14 mouse cellular contexts compared by ENCODE assay signal in genomic region chr13:35845306-35845705, GRCm38 (mm10).
"Had no signal": no experiment of that assay in that cellular context is flagged by ENCODE, and none has a peak within 500 bp of the region (broad histone marks: within the 10 kb centered on the region; RNA-seq: fewer than 3 reads in every experiment).

No protein-coding gene starts in this region.

- H3K27ac ChIP-seq: kidney, embryonic 15.5 days; liver, embryonic 13.5 days; lung, embryonic 15.5 days; stomach, embryonic 15.5 days had no signal

- H3K36me3 ChIP-seq: kidney, embryonic 15.5 days; lung, embryonic 15.5 days; stomach, embryonic 15.5 days had no signal

- H3K4me3 ChIP-seq: kidney, embryonic 15.5 days; liver, embryonic 13.5 days; lung, embryonic 15.5 days; stomach, embryonic 15.5 days had no signal

- ATAC-seq: liver, postnatal 0 days had no signal

- H3K9me3 ChIP-seq: kidney, embryonic 15.5 days; liver, embryonic 13.5 days; lung, embryonic 15.5 days; stomach, embryonic 15.5 days had no signal

- H3K4me2 ChIP-seq: kidney, embryonic 15.5 days; liver, embryonic 13.5 days; lung, embryonic 15.5 days; stomach, embryonic 15.5 days had no signal

- DNase-seq: kidney, adult 2 months; kidney, postnatal 14 days; layer of hippocampus, adult 9-11 months; layer of hippocampus, postnatal 36 days; liver; liver, embryonic 13.5 days; liver, postnatal 0 days; lung, postnatal 14 days; right cerebral cortex, postnatal 14 days; thymus, adult 2 months; thymus, postnatal 25 days had no signal

- H3K27me3 ChIP-seq: kidney, embryonic 15.5 days; liver, embryonic 13.5 days; lung, embryonic 15.5 days; stomach, embryonic 15.5 days had no signal

- H3K9ac ChIP-seq: kidney, embryonic 15.5 days; liver, embryonic 13.5 days; liver, postnatal 0 days; lung, embryonic 15.5 days; stomach, embryonic 15.5 days had no signal
